Mouse (Mus musculus): ENCODE measurements around the gene Alox12e.

Gene Alox12e

DNA sequence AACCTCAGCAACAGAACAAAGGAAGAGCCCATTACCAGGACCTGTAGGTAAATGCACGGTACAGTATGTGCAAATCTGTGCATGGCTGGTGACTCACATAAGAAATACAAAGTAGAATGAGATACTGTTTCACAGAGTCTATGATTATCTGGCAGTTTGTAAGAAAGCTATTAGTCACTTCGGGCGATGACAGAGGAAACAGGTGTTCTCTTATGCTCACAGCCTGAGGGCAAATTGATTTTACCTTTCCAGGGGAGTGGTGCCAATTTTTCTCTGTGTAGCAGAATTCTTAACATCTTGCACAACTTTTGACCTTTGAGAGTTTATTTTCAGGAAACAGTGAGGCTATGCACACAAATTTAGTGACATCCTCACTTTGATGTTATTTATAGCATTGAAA is 37.7 kb downstream of the Alox12e start:
- DNase-seq: no peak

GRCm38 (mm10) chr11:70283666-70284065 is 38.8 kb downstream of the Alox12e start:
- DNase-seq: no peak

- peak; percentile 13 to 23 for DNase-seq
Measured at GRCm38 (mm10) chr11:70280441-70280840, 42.0 kb downstream of the Alox12e start.

DNA sequence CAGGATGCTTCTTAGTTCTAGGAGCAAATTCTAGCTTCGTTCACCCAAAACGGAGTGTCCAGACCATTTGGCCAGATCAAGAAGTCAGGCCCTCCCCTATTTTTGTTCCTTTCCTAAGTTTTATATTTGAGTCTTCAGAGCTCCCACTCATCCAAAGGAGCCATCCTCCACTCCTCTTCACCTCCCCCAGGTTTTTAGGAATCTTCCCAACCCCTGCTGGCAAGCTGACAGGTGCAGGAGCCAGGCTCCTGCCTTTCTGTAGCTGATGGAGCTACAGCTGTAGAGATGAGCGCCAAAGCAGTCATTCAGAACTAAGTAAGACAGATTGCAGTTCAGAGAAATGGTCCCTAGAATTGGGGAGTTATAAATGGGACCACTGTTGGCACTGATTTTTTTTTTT is 43.5 kb downstream of the Alox12e start:
- peak; percentile 69 to 74 for DNase-seq

DNA sequence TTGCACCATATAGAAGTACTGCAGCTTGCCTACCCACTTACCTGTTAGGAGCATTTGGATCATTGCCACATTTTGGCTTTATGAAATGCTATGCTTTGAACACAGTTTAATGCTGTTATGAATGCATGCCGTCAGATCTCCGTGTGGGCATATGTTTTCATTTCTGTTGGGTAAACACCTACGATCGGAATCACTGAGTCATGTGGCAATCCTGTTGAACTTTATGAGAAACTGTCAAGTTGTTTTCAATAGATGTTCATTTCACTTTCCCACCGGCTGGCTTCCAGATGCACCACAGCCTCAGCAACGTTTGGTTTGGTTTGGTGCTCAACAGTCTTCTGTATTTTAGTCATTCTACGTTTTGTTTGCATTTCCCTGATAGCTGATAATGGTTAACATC is 50.8 kb downstream of the Alox12e start:
- DNase-seq: no peak

DNA sequence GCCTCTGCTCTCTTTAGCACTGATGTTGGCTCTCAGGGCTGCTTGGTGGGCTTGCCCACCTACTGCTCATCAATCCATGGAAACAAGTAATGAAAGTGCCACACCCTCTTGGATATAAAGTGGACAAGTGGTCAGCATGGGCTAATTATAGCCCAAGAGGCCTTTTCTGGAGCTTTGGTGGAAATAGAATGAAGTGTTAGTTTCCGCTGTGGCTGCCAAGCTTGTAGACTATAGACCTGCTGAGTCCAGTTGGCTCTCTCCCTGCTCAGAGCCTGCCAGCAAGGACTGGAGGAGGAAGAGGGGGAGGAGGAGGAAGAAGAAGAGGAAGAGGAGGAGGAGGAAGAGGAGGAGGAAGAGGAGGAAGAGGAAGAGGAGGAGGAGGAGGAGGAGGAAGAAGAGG is 56.0 kb downstream of the Alox12e start:
- peak in 1 of 2 experiments; percentile 52 for DNase-seq

- no peak for DNase-seq
Measured at GRCm38 (mm10) chr11:70265819-70266218, 56.6 kb downstream of the Alox12e start.

Data from cerebellum, postnatal 14 days (tissue).